Mouse (Mus musculus) MEL (cell line): ENCODE measurements around the gene Stard5. TPM values are rescaled to one million over a fixed set of nuclear protein-coding genes. Genes with fewer than 3 reads are reported as not detected.

Experiments used
- DNase-seq: peaks from one replicate; pipeline ENCODE4 v3.0.0; 2011; ENCODE audit warnings: low read depth, low spot score
- H3K27ac ChIP-seq: 2 replicates; pipeline ENCODE4 v1.5.1; 2012; ENCODE audit warnings: low read depth, mild to moderate bottlenecking, control low read depth, low read length, moderate library complexity; ENCODE audit not compliant: control insufficient read depth
- H3K27me3 ChIP-seq, 2 experiments: fragments of 150-350 bp in 1 of 2; sonication (generic) in 1 of 2; 2 replicates each; pipeline ENCODE4 v1.6.1; 2012; ENCODE audit warnings: low read length in 2 of 2, mild to moderate bottlenecking in 2 of 2, improper control_type of control experiment in 1 of 2, moderate library complexity in 1 of 2; ENCODE audit not compliant: insufficient read depth in 2 of 2, control insufficient read depth in 1 of 2
- H3K36me3 ChIP-seq, 2 experiments: 2 replicates each; pipeline ENCODE4 v1.6.1; 2012 to 2014; ENCODE audit warnings: low read length in 2 of 2, improper control_type of control experiment in 1 of 2, inconsistent platforms in 1 of 2, mild to moderate bottlenecking in 1 of 2; ENCODE audit not compliant: insufficient read depth in 2 of 2, control insufficient read depth in 1 of 2
- H3K4me1 ChIP-seq, 2 experiments: fragments of 150-350 bp in 1 of 2; sonication (generic) in 1 of 2; 2 replicates each; pipeline ENCODE4 v1.6.1; 2012; ENCODE audit warnings: low read length in 2 of 2, improper control_type of control experiment in 1 of 2, mild to moderate bottlenecking in 1 of 2; ENCODE audit not compliant: insufficient read depth in 2 of 2, control insufficient read depth in 1 of 2
- H3K4me3 ChIP-seq, 2 experiments: fragments of 150-350 bp in 1 of 2; sonication (generic) in 1 of 2; 2 replicates each; pipeline ENCODE4 v1.5.1; 2012; ENCODE audit warnings: low read depth in 2 of 2, low read length in 2 of 2, mild to moderate bottlenecking in 2 of 2, moderate library complexity in 2 of 2, control low read depth in 1 of 2, improper control_type of control experiment in 1 of 2; ENCODE audit not compliant: control insufficient read depth in 1 of 2, insufficient read depth in 1 of 2
- H3K79me2 ChIP-seq: 2 replicates; pipeline ENCODE4 v1.6.1; 2012; ENCODE audit warnings: mild to moderate bottlenecking, low read length, moderate library complexity; ENCODE audit not compliant: control insufficient read depth, poor library complexity, insufficient read depth
- H3K9ac ChIP-seq: 2 replicates; pipeline ENCODE4 v1.6.1; 2012; ENCODE audit warnings: low read depth, mild to moderate bottlenecking, control low read depth, low read length, moderate library complexity; ENCODE audit not compliant: control insufficient read depth, poor library complexity, severe bottlenecking
- H3K9me3 ChIP-seq: fragments of 150-350 bp; sonication (generic); replicated peaks from 2 replicates; pipeline ENCODE4 v1.6.1; 2012; ENCODE audit warnings: mild to moderate bottlenecking, low read length, improper control_type of control experiment, moderate library complexity; ENCODE audit not compliant: insufficient read depth
- BHLHE40 ChIP-seq: IDR thresholded peaks from 2 replicates; pipeline ENCODE4 v1.6.1; 2012; ENCODE audit warnings: low read depth, mild to moderate bottlenecking, inconsistent platforms, low read length, improper control_type of control experiment, borderline replicate concordance
- CHD2 ChIP-seq: IDR thresholded peaks from 2 replicates; pipeline ENCODE4 v1.6.1; 2011; ENCODE audit warnings: low read length, improper control_type of control experiment
- CTCF ChIP-seq, 3 experiments: IDR thresholded peaks in 2 of 3; conservative IDR thresholded peaks in 1 of 3; 2 replicates each; pipeline ENCODE4 v1.5.1; 2011 to 2012; ENCODE audit warnings: low read length in 3 of 3, low read depth in 2 of 3, mild to moderate bottlenecking in 2 of 3, improper control_type of control experiment in 1 of 3, inconsistent platforms in 1 of 3, mixed read lengths in 1 of 3, moderate library complexity in 1 of 3; ENCODE audit not compliant: control insufficient read depth in 1 of 3, insufficient read depth in 1 of 3, poor library complexity in 1 of 3, severe bottlenecking in 1 of 3
- E2F4 ChIP-seq: IDR thresholded peaks from 2 replicates; pipeline ENCODE4 v1.6.1; 2011; ENCODE audit warnings: low read depth, low read length, improper control_type of control experiment, borderline replicate concordance
- GABPA ChIP-seq: IDR thresholded peaks from 2 replicates; pipeline ENCODE4 v1.6.1; 2012; ENCODE audit warnings: low read depth, mild to moderate bottlenecking, inconsistent platforms, low read length, improper control_type of control experiment, moderate library complexity
- KAT2A ChIP-seq: conservative IDR thresholded peaks from 2 replicates; pipeline ENCODE4 v1.6.1; 2012; ENCODE audit warnings: low read depth, low read length, improper control_type of control experiment, inconsistent platforms
- MAX ChIP-seq: IDR thresholded peaks from 2 replicates; pipeline ENCODE4 v1.6.1; 2011; ENCODE audit warnings: low read length, improper control_type of control experiment
- MYB ChIP-seq: IDR thresholded peaks from 2 replicates; pipeline ENCODE4 v1.6.1; 2011; ENCODE audit warnings: mild to moderate bottlenecking, low read depth, low read length, improper control_type of control experiment
- MYC ChIP-seq: IDR thresholded peaks from 2 replicates; pipeline ENCODE4 v1.6.1; 2011; ENCODE audit warnings: low read depth, mild to moderate bottlenecking, low read length, improper control_type of control experiment, moderate library complexity
- RCOR1 ChIP-seq: IDR thresholded peaks from 2 replicates; pipeline ENCODE4 v1.6.1; 2012; ENCODE audit warnings: low read depth, mild to moderate bottlenecking, inconsistent platforms, low read length, improper control_type of control experiment
- SIN3A ChIP-seq: IDR thresholded peaks from 2 replicates; pipeline ENCODE4 v1.6.1; 2012; ENCODE audit warnings: low read length, improper control_type of control experiment, inconsistent platforms
- TAL1 ChIP-seq: IDR thresholded peaks from 2 replicates; pipeline ENCODE4 v1.6.1; 2012; ENCODE audit warnings: mild to moderate bottlenecking, inconsistent platforms, low read length, moderate library complexity, mixed read lengths
- UBTF ChIP-seq: IDR thresholded peaks from 2 replicates; pipeline ENCODE4 v1.6.1; 2012; ENCODE audit warnings: low read depth, mild to moderate bottlenecking, inconsistent platforms, low read length, improper control_type of control experiment, moderate library complexity, borderline replicate concordance; ENCODE audit not compliant: insufficient read depth
- USF2 ChIP-seq, 2 experiments: IDR thresholded peaks; 2 replicates each; pipeline ENCODE4 v1.6.1; 2011 to 2012; ENCODE audit warnings: improper control_type of control experiment in 2 of 2, low read length in 2 of 2, borderline replicate concordance in 1 of 2, inconsistent platforms in 1 of 2, low read depth in 1 of 2, mild to moderate bottlenecking in 1 of 2; ENCODE audit not compliant: insufficient read depth in 1 of 2
- ZC3H11A ChIP-seq: IDR thresholded peaks from 2 replicates; pipeline ENCODE4 v1.6.1; 2012; ENCODE audit warnings: low read depth, mild to moderate bottlenecking, inconsistent platforms, low read length, improper control_type of control experiment
- ZKSCAN1 ChIP-seq: IDR thresholded peaks from 2 replicates; pipeline ENCODE4 v1.6.1; 2012; ENCODE audit warnings: low read depth, mild to moderate bottlenecking, inconsistent platforms, low read length, improper control_type of control experiment, moderate library complexity
- polyA plus RNA-seq, 2 experiments: library from polyadenylated mRNA; stranded (reverse) in 1 of 2; unstranded in 1 of 2; fragments of >175 nt in 1 of 2; fragments of >200 nt in 1 of 2; gene quantifications; 2 replicates each; pipeline versions ENCODE4 v1.2.1 to v1.2.4; 2012; ENCODE audit warnings: low replicate concordance in 2 of 2, low read depth in 1 of 2; ENCODE audit not compliant: insufficient read length in 2 of 2, insufficient read depth in 1 of 2, missing spikeins in 1 of 2
- total RNA-seq: library from RNA; depleted of rRNA; stranded (reverse); fragments of 300-350 nt; gene quantifications from 2 replicates; pipeline ENCODE4 v1.2.3, GENCODE M21; 2012

The Stard5 gene
- total and polyA plus RNA-seq, 3 experiments = 2.3 to 3.1 TPM; not detected in 1

GRCm38 (mm10) chr7:83615272-83615671 is 16.5 kb upstream of the Stard5 start:
- DNase-seq = no peak
- Histone ChIP-seq H3K4me3 (no peak overlapping the region), H3K79me2 (no peaks in the 10 kb centered on the region), H3K9ac (no peak overlapping the region), H3K9me3 (no peaks in the 10 kb centered on the region), H3K36me3 (no peaks in the 10 kb centered on the region), H3K27me3 (no peaks in the 10 kb centered on the region), H3K4me1 (no peaks in the 10 kb centered on the region), H3K27ac (no peak overlapping the region)
- no peak for TF ChIP-seq ZKSCAN1
- TF ChIP-seq MAX = no peak
- TF ChIP-seq CHD2 = no peak
- no peak for TF ChIP-seq ZC3H11A
- no peak for TF ChIP-seq BHLHE40
- TF ChIP-seq SIN3A = no peak
- no peak for TF ChIP-seq MYB
- no peak for TF ChIP-seq TAL1
- TF ChIP-seq E2F4 = no peak
- TF ChIP-seq KAT2A = no peak
- TF ChIP-seq RCOR1 = no peak
- TF ChIP-seq UBTF = no peak
- TF ChIP-seq GABPA = no peak
- TF ChIP-seq USF2 (IDR thresholded peaks at IDR 0.05; ENCODE audit: borderline replicate concordance in 1 of 2, insufficient read depth in 1 of 2, low read depth in 1 of 2, low read length in 2 of 2) = no peak
- TF ChIP-seq MYC = no peak
- TF ChIP-seq CTCF (IDR thresholded peaks at IDR 0.05 in 2 of 3, conservative IDR thresholded peaks at IDR 0.05 in 1 of 3; ENCODE audit: control insufficient read depth in 1 of 3, insufficient read depth in 1 of 3, low read depth in 2 of 3, low read length in 3 of 3, poor library complexity in 1 of 3, severe bottlenecking in 1 of 3) = no peak

GRCm38 (mm10) chr7:83615815-83616214 is 15.9 kb upstream of the Stard5 start:
- Histone ChIP-seq H3K27ac (no peak overlapping the region), H3K4me1 (no peaks in the 10 kb centered on the region), H3K27me3 (no peaks in the 10 kb centered on the region), H3K9me3 (no peaks in the 10 kb centered on the region), H3K36me3 (no peaks in the 10 kb centered on the region), H3K4me3 (no peak overlapping the region), H3K9ac (no peak overlapping the region), H3K79me2 (no peaks in the 10 kb centered on the region)
- 0 out of 6 replicates have a peak, but pooled peaks of 1 of the 3 experiments have one; percentile 2 for TF ChIP-seq CTCF (IDR thresholded peaks at IDR 0.05 in 2 of 3, conservative IDR thresholded peaks at IDR 0.05 in 1 of 3; ENCODE audit: control insufficient read depth in 1 of 3, insufficient read depth in 1 of 3, low read depth in 2 of 3, low read length in 3 of 3, poor library complexity in 1 of 3, severe bottlenecking in 1 of 3)
- TF ChIP-seq BHLHE40 = no peak
- DNase-seq = no peak
